Mouse (Mus musculus) limb, embryonic 12.5 days (tissue): Measurements from ENCODE around the gene Gm10762. TPM values are rescaled to one million over a fixed set of nuclear protein-coding genes. Genes with fewer than 3 reads are reported as not detected.

Experiments
- ATAC-seq: fragments of 200-750 bp; cut with Nextera tagmentation; 2 replicates; pipeline ENCODE4 v1.8.0; 2017; ENCODE audit warnings: low read depth, moderate TSS enrichment; ENCODE audit not compliant: insufficient number of reproducible peaks, insufficient read depth, low FRiP score, low TSS enrichment
- H3K27ac ChIP-seq: fragments of 300-500 bp; sonication (generic); 2 replicates; pipeline ENCODE4 v1.5.1; 2016; ENCODE audit warnings: mild to moderate bottlenecking, moderate library complexity
- H3K27me3 ChIP-seq: fragments of 300-500 bp; sonication (generic); 2 replicates; pipeline ENCODE4 v1.6.1; 2016; ENCODE audit warnings: mild to moderate bottlenecking, moderate library complexity
- H3K36me3 ChIP-seq: fragments of 300-500 bp; sonication (generic); 2 replicates; pipeline ENCODE4 v1.6.1; 2016; ENCODE audit warnings: mild to moderate bottlenecking, moderate library complexity
- H3K4me1 ChIP-seq: fragments of 300-500 bp; sonication (generic); replicated peaks from 2 replicates; pipeline ENCODE4 v1.6.1; 2016
- H3K4me2 ChIP-seq: fragments of 300-500 bp; sonication (generic); 2 replicates; pipeline ENCODE4 v1.6.1; 2016; ENCODE audit warnings: mild to moderate bottlenecking, moderate library complexity
- H3K4me3 ChIP-seq: fragments of 300-500 bp; sonication (generic); replicated peaks from 2 replicates; pipeline ENCODE4 v1.5.1; 2016; ENCODE audit warnings: mild to moderate bottlenecking
- H3K9ac ChIP-seq: fragments of 300-500 bp; sonication (generic); replicated peaks from 2 replicates; pipeline ENCODE4 v1.6.1; 2016; ENCODE audit warnings: mild to moderate bottlenecking, moderate library complexity
- H3K9me3 ChIP-seq: fragments of 300-500 bp; sonication (generic); 2 replicates; pipeline ENCODE4 v1.6.1; 2016; ENCODE audit warnings: mild to moderate bottlenecking, moderate library complexity
- WGBS: fragments of 180-500 bp; shearing (Covaris S2); methylation state at CpG from one replicate; pipeline ENCODE4 v1.1.7; 2016; 5-methylcytosine and 5-hydroxymethylcytosine counted together
- microRNA-seq: library from miRNA; unstranded; fragments of <30 nt; microRNA quantifications from one replicate; pipeline ENCODE4, GENCODE M21; 2017
- polyA plus RNA-seq: library from polyadenylated mRNA; unstranded; fragments of >200 nt; fragmentation: Nextera tagmentation; extraction: Ambion mirVana; gene quantifications from 2 replicates; pipeline ENCODE4 v1.2.1, GENCODE M21; 2016

Gene Gm10762
- polyA plus RNA-seq, 1 experiment from 2014 or later = 31.4 TPM

DNA sequence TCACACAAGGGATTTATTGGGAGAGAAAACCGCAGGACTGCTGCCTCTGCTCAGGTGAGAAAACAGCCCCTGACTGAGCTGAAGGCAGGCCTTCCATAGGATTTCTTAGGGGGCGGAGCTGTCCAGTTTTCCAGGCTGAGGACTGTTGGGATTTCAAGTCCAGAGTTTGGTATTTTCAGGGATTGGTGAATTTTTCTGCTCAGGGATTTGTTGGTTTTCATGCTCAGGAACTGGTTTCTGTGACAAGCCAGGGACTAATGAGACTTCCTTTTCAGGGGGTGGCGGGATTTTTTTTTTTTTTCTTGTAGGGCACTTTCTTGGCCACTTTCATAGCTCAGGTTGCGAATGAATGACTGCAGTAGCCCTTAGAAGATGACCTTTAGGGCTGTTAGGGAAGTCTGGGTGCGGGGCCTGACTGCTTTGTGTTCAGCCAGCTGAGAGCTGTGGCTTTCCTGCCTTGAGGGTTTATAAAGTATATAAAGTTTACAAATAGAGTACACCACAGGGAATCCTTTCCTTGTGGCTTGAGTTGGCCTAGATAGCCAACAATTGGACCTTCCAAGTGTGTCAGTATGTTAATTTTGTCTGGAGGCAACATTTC, 1.9 kb downstream of the Gm10762 start:
- WGBS = 28% methylated on average over 5 of the region's 5 CpGs

DNA sequence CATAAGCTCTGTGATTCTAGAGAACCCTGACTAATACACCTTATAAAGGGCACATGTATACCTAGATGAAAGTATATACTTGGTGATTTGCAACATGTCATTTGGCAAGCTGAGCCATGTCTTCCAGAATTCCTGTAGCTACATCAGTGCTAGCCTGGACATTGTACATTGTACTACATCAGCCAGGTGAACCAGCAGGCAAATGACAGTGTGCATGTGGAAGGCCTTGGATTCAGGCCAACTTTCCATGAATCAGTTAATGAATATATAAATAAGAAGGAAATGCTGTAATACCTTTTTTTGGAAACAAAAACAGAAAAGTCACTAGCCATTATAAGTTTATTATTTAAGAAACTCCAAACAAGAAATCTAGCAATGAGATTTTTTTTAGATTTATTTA, 13.3 kb downstream of the Gm10762 start:
- no peak for ATAC-seq
- Histone ChIP-seq H3K27ac (no peak overlapping the region), H3K27me3 (no peaks in the 10 kb centered on the region), H3K4me2 (no peak overlapping the region), H3K9me3 (no peaks in the 10 kb centered on the region), H3K9ac (no peak overlapping the region), H3K4me1 (no peaks in the 10 kb centered on the region), H3K4me3 (no peak overlapping the region), H3K36me3 (no peaks in the 10 kb centered on the region)

More for the DNA sequence above, 1.9 kb downstream of the Gm10762 start:
- Histone ChIP-seq H3K4me3 (no peak overlapping the region; the same call in 1 of the 2 replicates), H3K4me2 (peak overlapping the region; percentile 61), H3K4me1 (peaks cover 8% of the 10 kb centered on the region), H3K36me3 (no peaks in the 10 kb centered on the region), H3K27ac (peak overlapping the region; percentile 92), H3K9ac (0 out of 2 replicates have a peak overlapping the region, but pooled peaks have one; percentile 8), H3K9me3 (no peaks in the 10 kb centered on the region), H3K27me3 (no peaks in the 10 kb centered on the region)
- ATAC-seq = no peak

DNA sequence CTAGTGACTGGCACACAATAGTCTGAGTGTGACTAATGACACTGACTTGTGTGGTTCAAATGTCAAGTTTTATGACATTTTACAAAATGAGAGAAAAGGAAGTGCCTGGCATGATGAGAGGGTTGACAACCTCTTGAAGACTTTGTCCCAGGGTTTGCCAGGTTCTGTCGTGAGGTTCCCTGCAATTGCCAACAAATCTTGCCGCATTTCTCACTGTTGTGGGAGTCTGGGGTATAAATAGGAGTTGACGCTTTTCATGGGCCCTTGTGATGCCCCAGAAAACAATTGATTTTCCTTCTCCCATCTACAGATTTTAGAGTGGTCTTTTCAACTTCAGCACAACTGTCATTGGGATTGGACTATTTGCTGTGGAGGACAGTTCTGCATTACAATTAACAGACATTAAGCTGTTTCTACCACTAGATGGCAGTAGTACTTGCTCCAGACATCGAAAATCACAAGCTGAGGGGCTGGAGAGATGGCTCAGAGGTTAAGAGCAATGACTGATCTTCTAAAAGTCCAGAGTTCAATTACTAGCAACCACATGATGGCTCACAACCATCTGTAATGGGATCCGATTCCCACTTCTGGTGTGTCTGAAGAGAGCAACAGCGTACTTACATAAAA, 19.4 kb downstream of the Gm10762 start:
- no peak overlapping the region for H3K4me2 ChIP-seq
- H3K27me3 ChIP-seq = no peaks in the 10 kb centered on the region
- WGBS = 39% methylated on average over 6 of the region's 6 CpGs
- H3K9ac ChIP-seq = no peak overlapping the region
- no peak overlapping the region for H3K27ac ChIP-seq
- H3K4me3 ChIP-seq = no peak overlapping the region
- ATAC-seq = no peak
- 0 out of 2 replicates have a peak, but pooled peaks cover under 1% of the 10 kb centered on the region for H3K4me1 ChIP-seq
- no peaks in the 10 kb centered on the region for H3K36me3 ChIP-seq
- H3K9me3 ChIP-seq = no peaks in the 10 kb centered on the region

DNA sequence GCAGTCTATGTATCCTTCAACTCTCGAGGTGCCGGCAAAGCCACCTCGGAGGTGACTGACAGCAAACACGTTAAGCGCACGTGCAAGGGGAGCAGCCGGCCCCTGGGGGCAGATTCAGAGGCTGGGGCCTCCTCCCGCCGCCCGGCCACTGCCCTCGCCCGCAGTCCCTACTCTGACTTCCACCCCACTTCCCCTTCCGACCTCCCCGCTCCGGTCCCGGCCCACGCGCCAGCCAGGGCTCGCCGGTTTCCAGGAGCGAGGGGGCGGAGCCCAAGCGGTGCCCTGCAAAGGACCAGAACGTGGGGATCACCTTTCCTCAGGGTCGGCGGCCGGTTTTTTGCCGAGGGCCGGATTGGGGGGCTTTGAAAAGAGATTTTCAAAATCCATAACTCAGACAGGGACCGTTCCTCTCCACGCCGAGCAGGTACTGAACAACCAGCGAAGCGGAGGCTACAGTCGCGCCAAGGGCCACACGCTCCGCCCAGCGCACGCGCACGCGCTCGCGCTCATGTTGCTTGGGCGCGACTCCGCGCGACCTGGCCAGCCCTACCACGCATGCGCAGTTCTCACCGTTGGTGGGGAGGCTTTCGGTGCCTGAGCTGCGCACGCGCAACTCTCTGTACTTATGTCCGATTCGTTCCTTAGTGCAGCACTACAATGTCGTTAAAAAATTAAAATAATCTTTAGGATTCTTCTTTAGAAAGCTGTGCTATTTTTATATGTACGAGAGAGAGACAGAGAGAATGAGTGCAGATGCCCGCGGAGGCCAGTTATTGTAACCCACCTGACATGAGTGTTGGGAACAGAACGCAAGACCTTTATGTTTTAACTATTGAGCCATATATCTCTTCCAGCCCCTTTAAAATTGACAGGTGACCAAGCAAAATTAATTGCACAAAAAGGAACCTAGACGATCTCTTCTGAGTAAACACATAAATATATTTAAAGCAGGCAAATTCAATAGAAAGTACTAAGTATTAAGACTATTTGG, 23.7 kb downstream of the Gm10762 start, which contains the start of gene Zc3h8:
Zc3h8 (minus strand) TSS at position 540 of the 991 bp plus-strand sequence.
- peak within 1 kb of the TSS; percentile 74 for H3K4me3 ChIP-seq
- H3K27ac ChIP-seq = peak within 1 kb of the TSS; percentile 93
- no peaks in the 10 kb centered on the region for H3K27me3 ChIP-seq
- peak within 1 kb of the TSS; percentile 72 for H3K9ac ChIP-seq
- 0 out of 2 replicates have a peak, but pooled peaks cover 4% of the 10 kb centered on the region for H3K4me1 ChIP-seq
- 2% methylated on average over 65 of the region's 65 CpGs for WGBS
- peak within 1 kb of the TSS; percentile 74 for H3K4me2 ChIP-seq
- H3K9me3 ChIP-seq = no peaks in the 10 kb centered on the region
- ATAC-seq = peak; percentile 90
- H3K36me3 ChIP-seq = peaks cover 4% of the 10 kb centered on the region; the same call in 1 of the 2 replicates

DNA sequence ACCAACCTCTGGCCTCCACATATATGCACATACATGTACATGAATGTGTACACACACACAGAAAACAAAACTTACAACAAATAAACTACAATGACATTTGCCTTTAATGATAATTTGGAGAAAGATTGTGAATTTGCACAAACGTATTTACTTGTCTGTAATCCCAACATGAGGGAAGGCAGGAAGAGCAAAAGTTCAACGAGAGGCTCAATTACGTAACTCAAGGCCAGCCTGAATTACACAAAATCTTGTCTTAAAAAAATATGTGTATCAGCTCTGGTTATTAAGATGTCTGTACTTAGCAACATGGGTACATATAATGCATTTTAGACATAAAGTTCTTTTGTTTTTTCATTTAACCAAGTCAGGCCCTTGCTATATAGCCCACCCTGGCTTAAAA, 31.3 kb downstream of the Gm10762 start:
- Histone ChIP-seq H3K4me1 (no peaks in the 10 kb centered on the region), H3K4me3 (no peak overlapping the region), H3K9ac (no peak overlapping the region), H3K4me2 (no peak overlapping the region), H3K27ac (no peak overlapping the region), H3K9me3 (no peaks in the 10 kb centered on the region), H3K27me3 (no peaks in the 10 kb centered on the region), H3K36me3 (peaks cover 31% of the 10 kb centered on the region)
- 83% methylated on average over 3 of the region's 3 CpGs for WGBS
- no peak for ATAC-seq

DNA sequence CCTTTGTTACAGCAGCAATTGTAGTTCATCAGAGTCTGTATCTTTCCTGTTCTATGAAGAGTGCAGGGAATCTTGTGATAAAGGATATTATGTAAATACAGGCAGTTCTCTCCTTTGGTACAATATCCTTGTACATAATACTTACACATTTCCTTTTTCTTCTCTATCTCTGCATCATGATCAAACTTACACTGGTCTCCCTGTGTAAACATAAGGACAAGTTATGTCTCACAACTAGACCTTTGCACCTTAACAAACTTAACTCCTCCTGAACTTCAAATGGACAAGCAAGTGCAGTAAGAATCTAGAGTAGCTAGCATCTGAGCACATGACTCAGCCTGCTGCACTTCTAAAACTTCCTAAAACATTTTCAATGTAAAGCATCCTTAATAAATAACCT, 36.8 kb downstream of the Gm10762 start:
- ATAC-seq = no peak
- no peak overlapping the region for H3K27ac ChIP-seq
- no peak overlapping the region for H3K4me2 ChIP-seq
- no peak overlapping the region for H3K4me3 ChIP-seq
- no peak overlapping the region for H3K9ac ChIP-seq
- peaks cover 51% of the 10 kb centered on the region for H3K36me3 ChIP-seq
- no peaks in the 10 kb centered on the region for H3K4me1 ChIP-seq
- no peaks in the 10 kb centered on the region for H3K9me3 ChIP-seq
- no peaks in the 10 kb centered on the region for H3K27me3 ChIP-seq

DNA sequence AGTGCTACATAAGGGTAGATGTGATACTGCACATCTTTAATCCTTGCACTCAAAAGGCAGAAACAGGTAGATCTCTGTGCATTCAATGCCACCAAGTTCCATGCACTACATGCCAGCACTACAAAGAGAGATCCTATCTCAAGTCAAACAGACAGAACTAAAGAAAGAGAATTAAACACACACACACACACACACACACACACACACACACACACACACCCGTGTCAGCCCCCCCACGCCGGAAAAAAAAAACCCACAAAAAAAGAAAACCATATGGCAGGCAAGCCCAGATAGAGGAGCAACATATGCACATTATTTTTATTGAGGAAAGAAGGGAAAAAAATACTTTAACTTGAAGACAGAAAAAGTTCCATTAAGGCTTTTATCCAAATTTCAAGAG, 39.1 kb downstream of the Gm10762 start:
- peaks cover 48% of the 10 kb centered on the region for H3K36me3 ChIP-seq
- H3K27ac ChIP-seq = no peak overlapping the region
- 75% methylated on average over 3 of the region's 3 CpGs for WGBS

DNA sequence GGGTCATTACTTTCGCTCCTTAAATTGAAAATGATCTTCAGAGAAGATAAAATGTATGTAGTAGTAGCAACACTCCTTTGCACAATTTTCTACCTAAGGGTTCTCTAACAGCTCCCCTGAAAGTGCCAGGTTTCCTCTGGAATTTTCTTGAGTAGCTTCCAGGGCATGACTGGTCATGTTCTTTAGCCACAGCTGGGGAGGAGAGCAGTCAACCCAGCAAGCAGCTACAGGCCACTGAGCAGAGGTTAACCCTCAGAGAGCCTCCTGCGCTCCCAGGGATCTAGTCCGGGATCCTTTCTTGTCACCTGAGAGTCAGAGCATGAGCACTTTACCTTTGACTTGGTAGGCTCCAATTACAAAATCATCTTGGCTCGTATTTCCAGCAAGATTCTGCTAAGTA, 42.7 kb downstream of the Gm10762 start:
- Histone ChIP-seq H3K27me3 (no peaks in the 10 kb centered on the region), H3K9ac (no peak overlapping the region), H3K9me3 (0 out of 2 replicates have a peak, but pooled peaks cover 3% of the 10 kb centered on the region), H3K4me1 (no peaks in the 10 kb centered on the region), H3K36me3 (peaks cover 32% of the 10 kb centered on the region), H3K4me3 (no peak overlapping the region), H3K27ac (no peak overlapping the region), H3K4me2 (no peak overlapping the region)
- WGBS = 89% methylated on average over 4 of the region's 4 CpGs
- ATAC-seq = no peak

More for the DNA sequence above, 39.1 kb downstream of the Gm10762 start:
- Histone ChIP-seq H3K9ac (no peak overlapping the region), H3K4me3 (no peak overlapping the region), H3K4me2 (no peak overlapping the region), H3K4me1 (no peaks in the 10 kb centered on the region), H3K27me3 (no peaks in the 10 kb centered on the region), H3K9me3 (0 out of 2 replicates have a peak, but pooled peaks cover 3% of the 10 kb centered on the region)
- ATAC-seq = no peak

Small RNAs within 50 kb of the gene (microRNA-seq; reads per million reads assigned to microRNA genes)
- not detected for gene Gm22859

Other genes starting within 250 kb of the Gm10762 start
- gene Tmem87b, start 149.6 kb downstream of the Gm10762 start, polyA plus RNA-seq = 30.9 and 32.9 TPM in 2 replicates
- 2.3 and 3.0 TPM in 2 replicates for gene Fbln7, start 104.7 kb downstream of the Gm10762 start, polyA plus RNA-seq
- 9.2 and 9.4 TPM in 2 replicates for gene Zc3h8, start 23.6 kb downstream of the Gm10762 start, polyA plus RNA-seq
- gene Zc3h6, start 323 bp downstream of the Gm10762 start, polyA plus RNA-seq = 2.8 and 3.5 TPM in 2 replicates
- gene Vinac1, start 80.4 kb upstream of the Gm10762 start, polyA plus RNA-seq = 0.06 and 0.17 TPM in 2 replicates
- 18.2 and 20.0 TPM in 2 replicates for gene Ttl, start 98.2 kb upstream of the Gm10762 start, polyA plus RNA-seq
- gene Polr1b, start 133.3 kb upstream of the Gm10762 start, polyA plus RNA-seq = 33.0 and 36.3 TPM in 2 replicates
- 29.4 and 29.8 TPM in 2 replicates for gene Chchd5, start 162.0 kb upstream of the Gm10762 start, polyA plus RNA-seq
- 43.9 and 46.9 TPM in 2 replicates for gene Slc20a1, start 231.0 kb upstream of the Gm10762 start, polyA plus RNA-seq